Mouse (Mus musculus) testis, adult 2 months (tissue): ENCODE data around the gene Gm20219.

Source experiments
- CTCF ChIP-seq: fragments of 200-500 bp; IDR thresholded peaks from 2 replicates; pipeline ENCODE4 v1.5.1; 2012; ENCODE audit warnings: low read depth, mild to moderate bottlenecking, inconsistent platforms, low read length, moderate library complexity; ENCODE audit not compliant: control insufficient read depth, insufficient read depth, insufficient replicate concordance
- POLR2A ChIP-seq: fragments of 200-500 bp; IDR thresholded peaks from 2 replicates; pipeline ENCODE4 v1.6.1; 2012; ENCODE audit warnings: low read depth, mild to moderate bottlenecking, inconsistent platforms, low read length, moderate library complexity; ENCODE audit not compliant: control insufficient read depth

- no peak for TF ChIP-seq CTCF
- TF ChIP-seq POLR2A = no peak
Measured at GRCm38 (mm10) chr17:56570287-56570686, 16.1 kb upstream of the Gm20219 start.
